Mouse (Mus musculus): Measurements from ENCODE around the gene Pde8a. TPM values are rescaled to one million over a fixed set of nuclear protein-coding genes. Genes with fewer than 3 reads are reported as not detected.

Pde8a gene
- polyA plus RNA-seq, 1 experiment from 2014 or later = 6.8 TPM

GRCm38 (mm10) chr7:81249854-81250279 lies 36.5 kb downstream of the Pde8a start:
- WGBS = 61% methylated on average over 3 of the region's 3 CpGs
- no peak overlapping the region for H3K4me2 ChIP-seq
- H3K36me3 ChIP-seq (ENCODE audit: insufficient read depth) = no peaks in the 10 kb centered on the region
- no peak for DNase-seq
- no peaks in the 10 kb centered on the region for H3K9me3 ChIP-seq (ENCODE audit: low read depth, low read length)
- H3K4me1 ChIP-seq (ENCODE audit: insufficient read depth) = no peaks in the 10 kb centered on the region
- H3K9ac ChIP-seq = no peak overlapping the region
- TF ChIP-seq CTCF (IDR thresholded peaks at IDR 0.05; ENCODE audit: low read depth) = no peak
- ATAC-seq (ENCODE audit: insufficient read depth) = no peak
- H3K27me3 ChIP-seq (ENCODE audit: insufficient read depth, low read length) = no peaks in the 10 kb centered on the region
- H3K4me3 ChIP-seq (ENCODE audit: low read depth, low read length) = no peak overlapping the region
- H3K27ac ChIP-seq (ENCODE audit: low read depth) = no peak overlapping the region

- ATAC-seq (ENCODE audit: insufficient read depth) (no peak), DNase-seq (no peak)
- H3K36me3 ChIP-seq (ENCODE audit: insufficient read depth) = no peaks in the 10 kb centered on the region
- H3K4me2 ChIP-seq = no peak overlapping the region
- no peak overlapping the region for H3K27ac ChIP-seq (ENCODE audit: low read depth)
- TF ChIP-seq CTCF (IDR thresholded peaks at IDR 0.05; ENCODE audit: low read depth) = no peak
- H3K9ac ChIP-seq = no peak overlapping the region
- no peaks in the 10 kb centered on the region for H3K4me1 ChIP-seq (ENCODE audit: insufficient read depth)
- 71% methylated on average over 6 of the region's 6 CpGs for WGBS
- H3K27me3 ChIP-seq (ENCODE audit: insufficient read depth, low read length) = no peaks in the 10 kb centered on the region
- no peaks in the 10 kb centered on the region for H3K9me3 ChIP-seq (ENCODE audit: low read depth, low read length)
- H3K4me3 ChIP-seq (ENCODE audit: low read depth, low read length) = no peak overlapping the region
These were observed 37.2 kb downstream of the Pde8a start for GRCm38 (mm10) chr7:81250601-81251000.

- Histone ChIP-seq H3K9ac (no peak overlapping the region), H3K4me3 (ENCODE audit: low read depth, low read length) (no peak overlapping the region), H3K27me3 (ENCODE audit: insufficient read depth, low read length) (no peaks in the 10 kb centered on the region), H3K4me1 (ENCODE audit: insufficient read depth) (no peaks in the 10 kb centered on the region), H3K9me3 (ENCODE audit: low read depth, low read length) (no peaks in the 10 kb centered on the region), H3K4me2 (no peak overlapping the region), H3K27ac (ENCODE audit: low read depth) (no peak overlapping the region), H3K36me3 (ENCODE audit: insufficient read depth) (no peaks in the 10 kb centered on the region)
- WGBS = 80% methylated on average over 2 of the region's 2 CpGs
- TF ChIP-seq CTCF (IDR thresholded peaks at IDR 0.05; ENCODE audit: low read depth) = no peak
- ATAC-seq (ENCODE audit: insufficient read depth) (no peak), DNase-seq (no peak)
These were observed 38.1 kb downstream of the Pde8a start for GRCm38 (mm10) chr7:81251521-81251920.

- Histone ChIP-seq H3K9ac (no peak overlapping the region), H3K4me1 (ENCODE audit: insufficient read depth) (no peaks in the 10 kb centered on the region), H3K27me3 (ENCODE audit: insufficient read depth, low read length) (no peaks in the 10 kb centered on the region), H3K27ac (ENCODE audit: low read depth) (no peak overlapping the region), H3K9me3 (ENCODE audit: low read depth, low read length) (no peaks in the 10 kb centered on the region), H3K4me3 (ENCODE audit: low read depth, low read length) (no peak overlapping the region), H3K4me2 (no peak overlapping the region), H3K36me3 (ENCODE audit: insufficient read depth) (no peaks in the 10 kb centered on the region)
- WGBS = 61% methylated on average over 11 of the region's 11 CpGs
- DNase-seq (no peak), ATAC-seq (ENCODE audit: insufficient read depth) (no peak)
- TF ChIP-seq CTCF (IDR thresholded peaks at IDR 0.05; ENCODE audit: low read depth) = no peak
These were observed 39.9 kb downstream of the Pde8a start for GRCm38 (mm10) chr7:81253317-81253716.

- DNase-seq = no peak
- Histone ChIP-seq H3K27ac (ENCODE audit: low read depth) (no peak overlapping the region), H3K36me3 (ENCODE audit: insufficient read depth) (no peaks in the 10 kb centered on the region), H3K4me2 (no peak overlapping the region), H3K27me3 (ENCODE audit: insufficient read depth, low read length) (no peaks in the 10 kb centered on the region), H3K4me1 (ENCODE audit: insufficient read depth) (no peaks in the 10 kb centered on the region), H3K9ac (no peak overlapping the region), H3K9me3 (ENCODE audit: low read depth, low read length) (no peaks in the 10 kb centered on the region), H3K4me3 (ENCODE audit: low read depth, low read length) (no peak overlapping the region)
- ATAC-seq (ENCODE audit: insufficient read depth) = no peak
- TF ChIP-seq CTCF (IDR thresholded peaks at IDR 0.05; ENCODE audit: low read depth) = no peak
These were observed 41.2 kb downstream of the Pde8a start for GRCm38 (mm10) chr7:81254579-81254978.

GRCm38 (mm10) chr7:81255456-81255855 lies 42.1 kb downstream of the Pde8a start:
- Histone ChIP-seq H3K4me1 (ENCODE audit: insufficient read depth) (no peaks in the 10 kb centered on the region), H3K9ac (no peak overlapping the region), H3K4me3 (ENCODE audit: low read depth, low read length) (no peak overlapping the region), H3K27me3 (ENCODE audit: insufficient read depth, low read length) (no peaks in the 10 kb centered on the region), H3K9me3 (ENCODE audit: low read depth, low read length) (no peaks in the 10 kb centered on the region), H3K36me3 (ENCODE audit: insufficient read depth) (no peaks in the 10 kb centered on the region), H3K4me2 (no peak overlapping the region), H3K27ac (ENCODE audit: low read depth) (no peak overlapping the region)
- 86% methylated on average over 3 of the region's 3 CpGs for WGBS
- no peak for TF ChIP-seq CTCF (IDR thresholded peaks at IDR 0.05; ENCODE audit: low read depth)
- ATAC-seq (ENCODE audit: insufficient read depth) = no peak
- no peak for DNase-seq

GRCm38 (mm10) chr7:81256773-81257172 lies 43.4 kb downstream of the Pde8a start:
- H3K4me2 ChIP-seq = no peak overlapping the region
- no peaks in the 10 kb centered on the region for H3K27me3 ChIP-seq (ENCODE audit: insufficient read depth, low read length)
- TF ChIP-seq CTCF (IDR thresholded peaks at IDR 0.05; ENCODE audit: low read depth) = no peak
- WGBS = 77% methylated on average over 3 of the region's 3 CpGs
- no peaks in the 10 kb centered on the region for H3K4me1 ChIP-seq (ENCODE audit: insufficient read depth)
- H3K27ac ChIP-seq (ENCODE audit: low read depth) = no peak overlapping the region
- H3K36me3 ChIP-seq (ENCODE audit: insufficient read depth) = no peaks in the 10 kb centered on the region
- DNase-seq (no peak), ATAC-seq (ENCODE audit: insufficient read depth) (no peak)
- H3K4me3 ChIP-seq (ENCODE audit: low read depth, low read length) = no peak overlapping the region
- no peaks in the 10 kb centered on the region for H3K9me3 ChIP-seq (ENCODE audit: low read depth, low read length)
- no peak overlapping the region for H3K9ac ChIP-seq

GRCm38 (mm10) chr7:81261548-81261947 lies 48.2 kb downstream of the Pde8a start:
- TF ChIP-seq CTCF (IDR thresholded peaks at IDR 0.05; ENCODE audit: low read depth) = no peak
- Histone ChIP-seq H3K9me3 (ENCODE audit: low read depth, low read length) (no peaks in the 10 kb centered on the region), H3K36me3 (ENCODE audit: insufficient read depth) (no peaks in the 10 kb centered on the region), H3K27me3 (ENCODE audit: insufficient read depth, low read length) (no peaks in the 10 kb centered on the region), H3K27ac (ENCODE audit: low read depth) (no peak overlapping the region), H3K4me1 (ENCODE audit: insufficient read depth) (no peaks in the 10 kb centered on the region), H3K9ac (no peak overlapping the region), H3K4me2 (no peak overlapping the region), H3K4me3 (ENCODE audit: low read depth, low read length) (no peak overlapping the region)
- DNase-seq (peak; percentile 9), ATAC-seq (ENCODE audit: insufficient read depth) (no peak)
- 64% methylated on average over 7 of the region's 7 CpGs for WGBS

Data from lung, embryonic 14.5 days (tissue).